Mouse (Mus musculus): ENCODE measurements around the gene Gm21560. TPM values are rescaled to one million over a fixed set of nuclear protein-coding genes. Genes with fewer than 3 reads are reported as not detected.

The Gm21560 gene
- not detected for total RNA-seq (2023)

GRCm38 (mm10) chr14:6219192-6219591 lies at the start of gene Gm21560:
Gene Gm21560, minus strand, starts transcription at chr14:6219292.

Other genes starting within 250 kb of the Gm21560 start
- gene Gm3453, start 240.2 kb downstream of the Gm21560 start, total RNA-seq (2023), result not detected
- gene Gm6337, start 161.0 kb downstream of the Gm21560 start, total RNA-seq (2023), result not detected
- not detected for gene Gm8206, start 125.3 kb downstream of the Gm21560 start, total RNA-seq (2023)
- gene Gm3468, start 110.6 kb downstream of the Gm21560 start, total RNA-seq (2023), result not detected
- not detected for gene Gm3476, start 93.5 kb downstream of the Gm21560 start, total RNA-seq (2023)
- gene Gm3411, start 68.0 kb upstream of the Gm21560 start, total RNA-seq (2023), result not detected
- gene Gm21103, start 85.6 kb upstream of the Gm21560 start, total RNA-seq (2023), result not detected
- gene Gm3618, start 124.4 kb upstream of the Gm21560 start, total RNA-seq (2023), result not detected
- gene Gm16440, start 171.0 kb upstream of the Gm21560 start, total RNA-seq (2023), result not detected
- gene Gm3591, start 193.2 kb upstream of the Gm21560 start, total RNA-seq (2023), result not detected
- not detected for gene Gm3594, start 225.3 kb upstream of the Gm21560 start, total RNA-seq (2023)